Mouse (Mus musculus) forebrain, embryonic 14.5 days (tissue): ENCODE measurements at regions not wholly inside any gene's neighbourhood (a gene's known extent, or its start where the extent isn't known, plus 50 kb on each side); places are given as distances from the start of the nearest gene placed in this dataset.

Experiments used
- ATAC-seq: fragments of 200-750 bp; cut with Nextera tagmentation; 2 replicates; pipeline ENCODE4 v1.8.0; 2017; ENCODE audit warnings: mild to moderate bottlenecking, moderate library complexity
- DNase-seq: peaks from one replicate; pipeline ENCODE4 v3.0.0-alpha.2; 2015; ENCODE audit warnings: low spot score
- H3K27ac ChIP-seq: fragments of 300-500 bp; sonication (generic); 2 replicates; pipeline ENCODE4 v1.5.1; 2014; ENCODE audit warnings: low read depth, mild to moderate bottlenecking, control low read depth, low read length, moderate library complexity
- H3K27me3 ChIP-seq: fragments of 300-500 bp; sonication (generic); replicated peaks from 2 replicates; pipeline ENCODE4 v1.6.1; 2014; ENCODE audit warnings: low read length, control low read depth, mixed read lengths; ENCODE audit not compliant: control insufficient read depth, insufficient read depth
- H3K36me3 ChIP-seq: fragments of 300-500 bp; sonication (generic); 2 replicates; pipeline ENCODE4 v1.6.1; 2014; ENCODE audit warnings: low read length, control low read depth; ENCODE audit not compliant: control insufficient read depth, insufficient read depth
- H3K4me1 ChIP-seq: fragments of 300-500 bp; sonication (generic); 2 replicates; pipeline ENCODE4 v1.6.1; 2014; ENCODE audit warnings: antibody characterized with exemption, low read length, control low read depth; ENCODE audit not compliant: control insufficient read depth, insufficient read depth
- H3K4me2 ChIP-seq: fragments of 300-500 bp; sonication (generic); 2 replicates; pipeline ENCODE4 v1.6.1; 2014; ENCODE audit warnings: mild to moderate bottlenecking, control low read depth, low read length
- H3K4me3 ChIP-seq: fragments of 300-500 bp; sonication (generic); 2 replicates; pipeline ENCODE4 v1.5.1; 2014; ENCODE audit warnings: low read depth, low read length, control low read depth
- H3K9ac ChIP-seq: fragments of 300-500 bp; sonication (generic); 2 replicates; pipeline ENCODE4 v1.6.1; 2014; ENCODE audit warnings: mild to moderate bottlenecking, low read length, control low read depth, moderate library complexity
- H3K9me3 ChIP-seq: fragments of 300-500 bp; sonication (generic); replicated peaks from 2 replicates; pipeline ENCODE4 v1.6.1; 2016; ENCODE audit warnings: low read length, control low read depth, mixed read lengths; ENCODE audit not compliant: control insufficient read depth
- WGBS: fragments of 180-500 bp; shearing (Covaris S2); extraction: QIAGEN DNeasy Blood & Tissue Kit; methylation state at CpG from one replicate; pipeline ENCODE4 v1.1.7; 2014; 5-methylcytosine and 5-hydroxymethylcytosine counted together

DNA sequence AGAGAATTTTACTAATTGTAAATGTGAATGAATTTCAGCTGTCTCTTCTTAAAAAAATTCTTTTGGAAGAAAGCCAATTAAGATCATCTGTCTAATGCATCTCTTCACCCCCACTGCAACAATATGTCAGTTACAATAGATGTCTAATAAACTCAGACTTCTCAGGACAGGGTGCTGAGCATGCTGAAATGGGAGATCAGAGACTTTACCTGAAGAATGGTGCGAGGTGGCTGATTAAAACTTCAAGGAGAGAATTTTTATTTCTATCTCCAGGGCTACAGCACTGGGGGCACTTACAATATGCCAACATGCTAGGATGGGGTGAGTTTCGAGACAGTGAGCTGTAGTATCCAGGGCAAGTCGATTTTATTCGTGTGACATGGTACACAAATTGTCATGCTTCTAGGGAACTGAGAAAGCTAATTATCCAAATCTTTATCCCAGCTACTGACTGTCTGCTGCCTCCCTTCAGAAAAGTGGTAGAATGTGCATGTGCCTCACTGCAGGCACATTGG, 449.0 kb upstream of the Fam92a start:
- no peaks in the 10 kb centered on the region for H3K36me3 ChIP-seq
- ATAC-seq (peak; percentile 75; the same call in 1 of the 2 replicates), DNase-seq (peak; percentile 20)
- H3K9me3 ChIP-seq: no peaks in the 10 kb centered on the region
- H3K27me3 ChIP-seq: peaks cover 9% of the 10 kb centered on the region; the same call in 1 of the 2 replicates
- H3K4me3 ChIP-seq: no peak overlapping the region
- H3K9ac ChIP-seq: no peak overlapping the region
- 36% methylated on average over 4 of the region's 4 CpGs for WGBS
- H3K4me1 ChIP-seq: peaks cover 8% of the 10 kb centered on the region
- H3K4me2 ChIP-seq: no peak overlapping the region
- 0 out of 2 replicates have a peak overlapping the region, but pooled peaks have one; percentile 27 for H3K27ac ChIP-seq

DNA sequence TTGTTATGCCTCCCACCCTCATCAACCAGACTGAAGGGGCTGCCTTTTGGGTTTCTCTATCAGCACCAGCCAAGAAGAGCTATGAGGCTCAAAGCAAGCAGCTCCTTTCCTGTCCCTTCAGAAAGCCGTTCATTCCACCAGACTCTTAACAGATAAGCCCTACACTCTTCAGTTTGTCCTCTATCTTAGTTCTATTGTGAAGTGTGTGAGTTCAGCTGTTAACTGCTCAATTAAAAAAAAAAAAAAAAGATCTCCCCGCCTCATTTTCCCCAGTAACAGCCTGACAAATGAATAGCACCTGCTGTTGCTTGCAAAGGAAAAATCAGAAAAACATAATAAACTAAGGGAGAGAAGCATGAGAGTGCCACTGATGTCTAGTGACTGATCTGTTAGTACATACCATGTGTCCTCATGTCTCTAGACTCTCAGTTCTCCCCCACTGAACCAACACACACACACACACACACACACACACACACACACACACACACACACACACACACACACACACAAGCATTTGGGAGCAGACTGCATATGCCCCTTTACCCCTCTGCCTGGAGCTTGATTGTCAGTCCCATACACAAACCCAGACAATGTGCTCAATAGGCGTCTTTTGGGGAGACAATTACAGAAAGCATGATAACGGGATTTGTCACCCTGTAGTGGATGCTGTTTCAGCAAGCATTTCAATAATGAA, 448.4 kb upstream of the Fam92a start:
- Histone ChIP-seq H3K4me1 (peaks cover 8% of the 10 kb centered on the region), H3K27ac (peak overlapping the region; percentile 45; the same call in 1 of the 2 replicates), H3K4me2 (no peak overlapping the region), H3K36me3 (no peaks in the 10 kb centered on the region), H3K9ac (no peak overlapping the region), H3K27me3 (0 out of 2 replicates have a peak, but pooled peaks cover 5% of the 10 kb centered on the region), H3K9me3 (no peaks in the 10 kb centered on the region), H3K4me3 (no peak overlapping the region)
- peak; percentile 94 for ATAC-seq
- 10% methylated on average over 4 of the region's 4 CpGs for WGBS
- peak; percentile 69 for DNase-seq

DNA sequence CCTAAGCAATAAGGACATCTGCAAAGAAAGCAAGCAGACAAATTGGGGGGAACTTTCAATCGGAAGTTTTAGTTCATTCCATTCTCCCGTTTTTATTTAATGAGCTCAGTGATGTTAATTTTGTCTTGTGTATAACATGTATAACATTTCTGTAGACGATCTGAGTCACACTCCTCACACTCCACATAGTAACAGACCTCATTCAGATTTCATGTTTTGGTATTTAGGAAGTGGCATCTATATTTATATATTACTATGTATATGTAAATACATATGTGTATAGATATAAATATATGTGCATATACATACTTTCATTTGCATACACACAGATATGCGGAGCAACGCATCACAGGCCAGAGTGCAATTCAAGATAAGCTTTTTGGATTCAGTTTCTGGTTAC, 444.9 kb upstream of the Fam92a start:
- Histone ChIP-seq H3K36me3 (no peaks in the 10 kb centered on the region), H3K9me3 (no peaks in the 10 kb centered on the region), H3K27me3 (0 out of 2 replicates have a peak, but pooled peaks cover 5% of the 10 kb centered on the region), H3K4me3 (no peak overlapping the region), H3K27ac (no peak overlapping the region), H3K4me1 (peaks cover 8% of the 10 kb centered on the region), H3K4me2 (no peak overlapping the region), H3K9ac (no peak overlapping the region)
- ATAC-seq (no peak), DNase-seq (no peak)
- WGBS: 87% methylated on average over 5 of the region's 5 CpGs

DNA sequence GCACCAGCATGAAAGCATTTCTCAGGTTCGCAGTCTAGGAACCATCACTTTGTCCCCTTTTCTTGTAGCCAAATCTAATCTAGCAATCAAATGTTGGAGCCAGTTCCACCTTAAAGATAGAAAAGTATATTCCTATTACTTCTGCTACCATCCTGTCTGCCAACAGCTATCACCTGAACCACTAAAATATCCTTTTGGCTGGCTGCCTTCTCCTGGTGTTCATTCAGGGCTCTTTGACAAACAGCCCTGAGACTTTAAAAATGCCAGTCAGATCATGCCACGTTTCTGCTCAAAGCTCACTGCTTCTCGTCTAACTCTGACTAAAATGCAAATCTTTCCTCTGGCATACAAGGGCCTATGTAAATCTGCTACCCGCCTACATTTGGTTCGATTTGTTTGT, 439.7 kb upstream of the Fam92a start:
- Histone ChIP-seq H3K9me3 (no peaks in the 10 kb centered on the region), H3K4me1 (no peaks in the 10 kb centered on the region; the same call in 1 of the 2 replicates), H3K9ac (no peak overlapping the region), H3K4me2 (no peak overlapping the region), H3K27ac (no peak overlapping the region), H3K4me3 (no peak overlapping the region), H3K36me3 (no peaks in the 10 kb centered on the region), H3K27me3 (0 out of 2 replicates have a peak, but pooled peaks cover 5% of the 10 kb centered on the region)
- 56% methylated on average over 5 of the region's 5 CpGs for WGBS
- ATAC-seq: no peak
- no peak for DNase-seq

DNA sequence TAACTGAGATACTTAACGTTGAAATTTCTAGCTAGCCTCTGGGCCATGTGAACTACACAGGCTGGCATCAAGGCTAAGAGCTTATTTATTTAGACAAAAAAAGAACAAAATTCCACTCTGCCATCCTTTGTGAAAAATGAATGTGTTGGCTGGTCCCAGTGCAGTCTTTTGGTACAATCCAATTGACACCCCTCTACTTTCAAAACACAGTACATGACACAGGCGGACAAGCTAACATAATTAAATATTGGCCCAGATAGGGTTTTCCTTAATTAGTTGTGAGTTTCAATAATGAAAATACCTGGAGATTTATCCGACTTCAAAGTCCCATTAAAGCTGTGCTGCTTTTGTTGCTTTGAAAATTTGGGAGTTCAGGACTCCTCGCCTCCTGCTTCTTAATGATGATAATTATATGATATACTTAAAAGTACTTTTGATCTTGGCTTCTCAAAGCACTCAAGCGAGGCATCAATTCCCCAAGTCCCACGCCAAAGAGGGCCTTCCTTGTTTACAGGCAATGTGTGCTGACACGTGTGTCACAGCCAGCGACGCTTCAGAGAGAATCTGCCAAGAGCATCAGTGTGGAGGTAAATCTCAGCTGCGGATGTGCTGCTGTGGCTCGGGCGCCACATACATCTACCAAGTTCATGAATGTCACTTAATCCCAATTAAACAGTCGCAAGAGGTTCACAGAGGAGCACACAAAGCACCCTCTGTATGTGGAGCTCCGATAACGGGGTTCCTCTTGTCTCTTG, 429.5 kb upstream of the Fam92a start:
- H3K9me3 ChIP-seq: no peaks in the 10 kb centered on the region
- H3K36me3 ChIP-seq: no peaks in the 10 kb centered on the region
- no peak overlapping the region for H3K9ac ChIP-seq
- WGBS: 31% methylated on average over 15 of the region's 15 CpGs
- H3K4me3 ChIP-seq: no peak overlapping the region
- DNase-seq (peak; percentile 75), ATAC-seq (peak; percentile 69; the same call in 1 of the 2 replicates)
- H3K27ac ChIP-seq: no peak overlapping the region
- H3K4me2 ChIP-seq: no peak overlapping the region
- no peaks in the 10 kb centered on the region for H3K27me3 ChIP-seq
- no peaks in the 10 kb centered on the region for H3K4me1 ChIP-seq

DNA sequence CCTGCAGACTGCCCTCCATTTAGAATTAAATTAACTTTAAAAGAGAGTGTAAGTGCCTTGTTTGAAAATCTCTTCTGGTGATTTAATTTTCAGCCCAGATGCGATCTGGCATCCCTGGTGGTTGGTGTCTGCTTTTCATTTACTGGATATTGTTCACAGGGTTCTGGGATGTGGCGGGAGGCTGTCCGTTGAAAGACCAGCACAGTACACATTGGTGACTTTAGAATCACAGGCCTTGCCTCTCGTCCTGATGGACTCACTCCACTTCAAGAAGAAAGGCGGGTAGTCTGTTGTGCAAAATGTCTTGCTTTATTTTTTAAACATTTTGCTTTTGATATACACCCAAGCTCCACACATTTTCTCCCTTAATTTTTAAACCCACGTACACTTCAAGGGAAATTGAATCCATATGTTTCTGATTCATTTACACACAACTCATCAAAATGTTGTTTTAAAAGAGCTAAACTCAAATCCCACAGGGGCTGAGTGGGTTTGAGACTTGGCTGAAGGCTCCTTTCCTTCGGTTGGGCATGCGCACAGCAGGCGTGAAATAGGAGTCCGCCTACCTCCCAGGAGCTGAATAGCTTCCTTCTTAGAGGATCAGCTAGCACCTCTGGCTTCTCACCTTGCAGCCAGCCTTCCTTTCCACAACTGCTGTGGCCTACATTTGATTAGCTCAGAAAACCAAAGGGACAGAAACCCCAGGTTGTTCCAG, 424.1 kb upstream of the Fam92a start:
- no peaks in the 10 kb centered on the region for H3K4me1 ChIP-seq
- DNase-seq (no peak), ATAC-seq (no peak)
- H3K9me3 ChIP-seq: no peaks in the 10 kb centered on the region
- H3K36me3 ChIP-seq: no peaks in the 10 kb centered on the region
- no peak overlapping the region for H3K4me3 ChIP-seq
- no peak overlapping the region for H3K4me2 ChIP-seq
- no peak overlapping the region for H3K9ac ChIP-seq
- no peak overlapping the region for H3K27ac ChIP-seq
- H3K27me3 ChIP-seq: no peaks in the 10 kb centered on the region
- 66% methylated on average over 10 of the region's 10 CpGs for WGBS

DNA sequence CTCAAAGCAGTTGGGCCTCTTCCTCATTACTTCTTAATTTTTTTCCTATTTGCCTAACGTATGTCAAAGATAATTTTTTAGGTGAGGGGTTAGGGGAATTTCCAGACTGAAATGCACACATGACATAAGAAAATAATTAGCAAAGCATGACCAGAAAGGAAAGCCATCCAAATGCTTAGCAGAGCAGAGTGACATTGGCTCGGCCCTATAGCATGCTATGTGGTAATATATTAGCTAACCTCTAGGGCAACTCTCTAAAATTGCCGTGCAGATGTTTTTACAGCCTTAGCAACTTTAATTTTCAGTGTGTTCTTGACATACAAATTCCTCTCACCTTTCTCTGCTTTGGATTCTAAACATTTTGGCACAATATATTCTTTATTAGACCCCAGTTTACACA, 421.2 kb upstream of the Fam92a start:
- ATAC-seq (no peak), DNase-seq (no peak)
- no peaks in the 10 kb centered on the region for H3K27me3 ChIP-seq
- no peak overlapping the region for H3K4me3 ChIP-seq
- 74% methylated on average over 3 of the region's 3 CpGs for WGBS
- H3K4me2 ChIP-seq: no peak overlapping the region
- H3K9ac ChIP-seq: no peak overlapping the region
- no peaks in the 10 kb centered on the region for H3K9me3 ChIP-seq
- no peaks in the 10 kb centered on the region for H3K36me3 ChIP-seq
- no peak overlapping the region for H3K27ac ChIP-seq
- no peaks in the 10 kb centered on the region for H3K4me1 ChIP-seq

DNA sequence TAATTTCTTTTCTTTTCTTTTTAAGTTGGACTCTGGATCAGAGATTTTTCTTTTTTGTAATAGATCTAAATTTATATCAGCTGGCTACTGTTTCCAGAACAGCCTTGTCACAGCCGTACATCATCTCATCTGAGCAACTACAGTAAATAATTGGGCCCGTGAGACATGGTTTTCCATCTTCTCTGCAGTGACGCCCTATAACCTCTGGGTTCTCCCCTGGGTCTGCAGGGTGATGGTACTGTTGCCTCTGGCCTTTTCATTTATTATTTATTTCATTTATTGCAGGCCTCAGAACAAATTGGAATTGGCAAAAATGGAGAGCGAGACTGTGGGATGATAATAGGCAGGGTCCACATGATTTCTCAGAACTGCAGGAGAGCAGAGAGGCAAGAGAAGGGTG, 406.3 kb upstream of the Fam92a start:
- no peak overlapping the region for H3K4me2 ChIP-seq
- WGBS: 94% methylated on average over 4 of the region's 4 CpGs
- DNase-seq: no peak
- H3K4me3 ChIP-seq: no peak overlapping the region
- no peak for ATAC-seq
- no peak overlapping the region for H3K9ac ChIP-seq
- H3K9me3 ChIP-seq: no peaks in the 10 kb centered on the region
- no peaks in the 10 kb centered on the region for H3K27me3 ChIP-seq
- no peaks in the 10 kb centered on the region for H3K36me3 ChIP-seq
- no peak overlapping the region for H3K27ac ChIP-seq
- H3K4me1 ChIP-seq: no peaks in the 10 kb centered on the region
